Mouse (Mus musculus): ENCODE measurements at regions not wholly inside any gene's neighbourhood (a gene's known extent, or its start where the extent isn't known, plus 50 kb on each side); places are given as distances from the start of the nearest gene placed in this dataset.

DNA sequence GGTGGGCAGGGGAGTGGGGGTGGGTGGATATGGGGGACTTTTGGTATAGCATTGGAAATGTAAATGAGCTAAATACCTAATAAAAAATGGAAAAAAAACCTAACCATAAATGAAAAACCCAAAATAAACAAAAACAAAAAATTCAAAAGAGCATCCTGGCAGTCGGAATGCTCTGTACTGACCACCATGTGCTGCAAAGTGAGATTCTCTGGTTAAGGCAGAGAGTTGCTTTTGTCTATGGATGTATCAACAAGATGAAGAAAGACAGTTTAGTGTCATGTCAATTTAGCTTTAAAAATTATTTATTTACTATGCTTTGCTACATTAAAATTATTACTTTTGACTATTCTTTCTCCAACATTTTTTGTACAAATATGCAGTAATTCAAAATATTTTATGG lies 88.5 kb downstream of the E330014E10Rik start:
- no peak for DNase-seq

DNA sequence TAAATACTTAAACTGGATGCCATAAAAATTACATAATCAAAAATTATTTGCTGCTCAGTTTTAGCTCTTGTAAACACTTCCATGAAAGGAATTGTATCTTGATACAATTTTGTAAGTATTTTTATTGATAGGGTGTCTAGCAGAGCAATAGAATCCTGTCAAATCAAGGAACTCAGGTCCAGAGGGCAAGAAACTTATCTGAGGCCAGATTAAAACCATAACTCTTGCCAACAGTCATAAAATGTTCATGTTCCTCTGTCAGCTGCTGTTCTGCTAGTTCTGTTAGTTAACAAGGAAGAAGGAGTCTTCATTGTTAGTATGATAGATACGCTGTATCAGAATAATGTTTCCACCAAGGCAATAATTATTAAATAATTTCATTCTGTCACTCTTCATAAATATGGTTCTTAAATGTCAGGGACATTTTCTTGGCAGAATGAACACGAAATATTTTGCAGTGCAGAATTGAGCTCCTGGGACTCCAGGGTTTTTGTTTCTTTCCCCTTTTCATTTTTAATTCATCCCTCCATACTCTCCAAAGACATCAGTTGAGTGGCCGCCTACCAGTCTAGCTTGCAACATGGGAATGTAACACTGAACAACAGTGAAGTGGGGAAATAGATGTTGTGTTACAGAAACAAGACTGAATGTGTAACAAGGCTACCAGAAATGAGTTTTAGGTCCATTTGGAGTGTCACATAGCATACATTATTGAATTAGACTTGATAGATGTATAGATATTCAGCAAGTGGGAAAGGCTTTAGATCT lies 89.1 kb downstream of the E330014E10Rik start:
- no peak for DNase-seq

DNA sequence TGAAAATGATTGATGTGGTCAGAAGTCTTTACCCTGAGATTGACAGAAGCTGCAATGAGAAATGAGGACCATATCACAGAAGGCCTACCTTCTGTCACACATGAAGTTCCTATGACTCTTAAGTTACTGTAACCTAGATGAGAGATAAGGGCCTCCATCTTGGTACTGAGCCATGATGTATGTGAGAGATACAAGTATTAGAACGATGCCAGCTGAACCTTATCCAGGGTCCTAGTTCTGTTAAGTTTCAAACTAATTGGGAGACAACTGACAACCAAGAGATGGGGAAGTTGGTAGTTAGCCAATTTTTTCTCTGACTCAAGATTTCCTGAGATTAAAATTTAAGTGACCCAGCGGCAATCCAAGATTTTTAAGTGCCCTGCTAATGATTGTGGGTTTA lies 89.7 kb downstream of the E330014E10Rik start:
- DNase-seq = no peak

DNA sequence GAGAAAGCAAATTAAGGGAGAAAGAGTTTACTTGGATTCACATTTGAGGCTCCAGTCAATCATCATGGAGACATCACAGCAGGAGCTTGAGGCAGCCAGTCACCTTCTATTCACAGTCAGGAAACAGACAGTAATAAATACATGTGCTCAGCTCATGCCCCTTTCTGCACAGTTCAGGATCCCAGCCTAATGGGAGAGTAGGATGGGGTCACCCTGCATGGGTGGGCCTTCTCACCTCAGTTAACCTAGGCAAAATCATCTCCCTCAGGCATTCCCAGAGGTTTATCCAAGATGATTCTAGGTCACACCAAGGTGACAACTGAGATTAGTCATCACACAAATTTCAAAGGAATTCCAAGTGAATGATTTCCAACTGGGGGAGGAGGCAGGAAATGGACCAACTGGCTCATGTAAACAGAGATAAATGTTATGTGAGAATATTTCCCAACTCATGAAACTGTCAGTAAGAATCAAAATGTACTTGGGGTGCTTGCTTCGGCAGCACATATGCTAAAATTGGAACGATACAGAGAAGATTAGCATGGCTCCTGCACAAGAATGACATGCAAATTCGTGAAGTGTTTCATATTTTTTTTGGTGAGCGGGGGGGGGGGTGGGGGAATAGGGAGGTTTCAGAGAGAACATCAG lies 89.8 kb upstream of the Cxcl13 start:
- DNase-seq = no peak

DNA sequence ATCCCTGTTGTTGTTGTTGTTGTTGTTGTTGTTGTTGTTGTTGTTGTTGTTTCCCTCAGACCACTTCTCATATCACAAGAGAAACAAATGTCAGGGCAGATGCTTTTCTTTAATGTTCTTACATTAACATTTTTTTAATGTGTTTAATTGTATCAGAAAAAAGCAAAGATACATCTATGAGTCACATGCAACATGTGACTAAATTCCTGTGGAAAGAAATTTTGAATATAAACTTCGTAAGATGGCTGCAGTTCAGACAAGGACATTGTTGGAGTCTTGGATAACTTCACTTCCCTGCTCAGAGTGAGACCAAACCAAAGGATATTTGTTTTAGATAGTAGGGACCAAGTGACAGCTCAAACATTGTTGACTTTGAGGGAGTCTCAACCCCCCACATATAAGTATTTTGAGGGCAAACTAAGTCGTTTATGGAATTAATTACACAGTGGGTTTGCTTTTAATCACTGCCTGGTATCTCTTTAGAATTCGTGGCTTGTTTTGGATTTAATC lies 86.4 kb upstream of the Cxcl13 start:
- no peak for DNase-seq

DNA sequence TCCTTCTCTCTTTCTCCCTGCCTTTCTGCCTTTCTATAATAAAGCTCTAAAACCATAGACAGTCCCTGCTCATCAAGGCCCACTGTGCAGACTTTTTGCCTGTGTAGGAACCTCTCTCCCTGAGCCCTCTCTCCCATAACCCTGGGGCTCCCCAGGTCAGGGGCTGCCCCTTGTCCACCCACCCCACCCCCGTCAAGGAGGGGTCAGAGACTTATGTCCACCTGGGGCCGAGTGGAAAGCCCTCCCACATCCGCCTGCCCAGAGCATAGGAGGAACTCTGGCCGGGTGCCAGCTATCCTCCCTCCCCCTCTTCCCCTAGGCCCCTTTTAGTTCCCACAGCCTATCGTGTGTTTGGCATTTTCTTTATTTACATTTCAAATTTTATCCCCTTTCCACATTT lies 81.8 kb upstream of the Cxcl13 start:
- no peak for DNase-seq

DNA sequence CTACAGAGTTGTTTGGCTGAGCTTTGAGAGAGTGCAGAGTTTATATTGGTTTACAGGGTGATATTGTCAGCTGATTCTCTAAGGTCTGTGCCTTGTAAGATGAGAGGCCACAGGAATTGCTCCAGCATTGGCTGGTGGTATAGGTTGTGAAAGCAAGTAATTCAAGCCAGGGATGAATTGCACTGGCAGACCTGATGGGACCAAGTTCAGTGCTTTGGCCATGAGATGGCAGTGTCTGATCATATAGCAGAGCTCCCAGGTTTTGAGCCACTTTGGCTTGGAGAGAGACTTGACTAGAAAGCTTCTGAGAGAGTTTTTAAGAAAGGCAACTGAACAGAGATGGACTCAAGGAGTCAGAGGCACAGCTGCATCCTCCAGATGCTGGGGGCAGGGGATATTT lies 75.8 kb upstream of the Cxcl13 start:
- peak; percentile 76 for DNase-seq

All from gastrocnemius, postnatal 25 days (tissue).